Mouse (Mus musculus) lung, postnatal 25 days (tissue): ENCODE data around the gene Gm15128.
"Not testable (repeated sequence)": the region's sequence is repeated elsewhere in the genome, so short reads cannot be mapped to it uniquely, and the experiment has no call there.

Experiments used
- DNase-seq: peaks from one replicate; pipeline ENCODE4 v3.0.0; 2022; ENCODE audit warnings: low spot score

The Gm15128 gene

DNA sequence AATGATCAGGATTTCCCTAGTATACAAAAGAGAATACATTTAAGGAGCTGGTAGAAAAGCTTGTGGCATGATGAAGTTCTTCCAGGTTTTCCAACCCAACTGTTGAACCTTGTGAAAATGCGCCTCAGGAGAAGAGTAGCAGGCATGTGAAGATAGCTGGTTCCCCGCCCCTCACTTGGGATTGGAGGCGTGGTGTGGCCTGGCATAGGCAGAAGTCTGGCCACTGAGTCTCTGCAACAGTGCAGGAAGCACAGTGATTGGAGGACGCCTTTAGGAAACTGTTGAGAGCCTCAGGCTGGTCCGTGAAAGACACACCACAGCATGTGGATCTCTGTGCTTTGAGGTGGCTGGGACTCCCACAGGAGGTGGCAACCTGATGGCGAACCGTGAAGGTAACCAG is at the start of gene Gm15128:
Gene Gm15128, plus strand, starts transcription at position 301 of the 400 bp plus-strand sequence.
- not testable (repeated sequence) for DNase-seq
